Mouse (Mus musculus) midbrain, postnatal 0 days (tissue): Measurements from ENCODE around the gene Idh3a. TPM values are rescaled to one million over a fixed set of nuclear protein-coding genes. Genes with fewer than 3 reads are reported as not detected.
A peak's percentile ranks its signal among the peaks of the same experiment; 100 is the strongest.

ENCODE experiments used
- ATAC-seq: fragments of 200-750 bp; cut with Nextera tagmentation; 2 replicates; pipeline ENCODE4 v1.8.0; 2017; ENCODE audit warnings: moderate number of reproducible peaks, mild to moderate bottlenecking, moderate TSS enrichment, moderate library complexity; ENCODE audit not compliant: low FRiP score
- DNase-seq: peaks from one replicate; pipeline ENCODE4 v3.0.0-alpha.2; 2015; ENCODE audit warnings: low spot score
- H3K27ac ChIP-seq: fragments of 300-500 bp; sonication (generic); 2 replicates; pipeline ENCODE4 v1.5.1; 2014; ENCODE audit warnings: low read depth, mild to moderate bottlenecking, low read length, mixed read lengths
- H3K27me3 ChIP-seq: fragments of 300-500 bp; sonication (generic); 2 replicates; pipeline ENCODE4 v1.6.1; 2014; ENCODE audit warnings: low read length, control low read depth, mixed read lengths; ENCODE audit not compliant: insufficient read depth
- H3K36me3 ChIP-seq: fragments of 300-500 bp; sonication (generic); 2 replicates; pipeline ENCODE4 v1.6.1; 2014; ENCODE audit warnings: low read length, control low read depth, mixed read lengths; ENCODE audit not compliant: insufficient read depth
- H3K4me1 ChIP-seq: fragments of 300-500 bp; sonication (generic); 2 replicates; pipeline ENCODE4 v1.6.1; 2014; ENCODE audit warnings: mild to moderate bottlenecking, control low read depth, antibody characterized with exemption, low read length, mixed read lengths; ENCODE audit not compliant: insufficient read depth
- H3K4me2 ChIP-seq: fragments of 300-500 bp; sonication (generic); 2 replicates; pipeline ENCODE4 v1.6.1; 2014; ENCODE audit warnings: low read depth, mild to moderate bottlenecking, low read length, mixed read lengths; ENCODE audit not compliant: poor library complexity, severe bottlenecking
- H3K4me3 ChIP-seq: fragments of 300-500 bp; sonication (generic); 2 replicates; pipeline ENCODE4 v1.5.1; 2014; ENCODE audit warnings: low read depth, mild to moderate bottlenecking, low read length, moderate library complexity
- H3K9ac ChIP-seq: fragments of 300-500 bp; sonication (generic); replicated peaks from 2 replicates; pipeline ENCODE4 v1.6.1; 2014; ENCODE audit warnings: mild to moderate bottlenecking, low read length, moderate library complexity, mixed read lengths; ENCODE audit not compliant: poor library complexity, severe bottlenecking
- H3K9me3 ChIP-seq: fragments of 300-500 bp; sonication (generic); 2 replicates; pipeline ENCODE4 v1.6.1; 2016; ENCODE audit warnings: low read length, control low read depth
- CTCF ChIP-seq: IDR thresholded peaks from 2 replicates; pipeline ENCODE4 v1.5.1; 2016; ENCODE audit warnings: antibody characterized with exemption, mild to moderate bottlenecking
- WGBS: fragments of 180-500 bp; shearing (Covaris S2); extraction: QIAGEN DNeasy Blood & Tissue Kit; methylation state at CpG from one replicate; pipeline ENCODE4 v1.1.7; 2014; 5-methylcytosine and 5-hydroxymethylcytosine counted together
- polyA plus RNA-seq: library from polyadenylated mRNA; unstranded; fragments of >200 nt; fragmentation: Nextera tagmentation; extraction: Ambion mirVana; gene quantifications from 2 replicates; pipeline ENCODE4 v1.2.1, GENCODE M21; 2015
- total RNA-seq: library from RNA; depleted of rRNA; stranded (reverse); fragments of >200 nt; gene quantifications from 2 replicates; pipeline ENCODE4 v1.2.3, GENCODE M21; 2014; rRNA removed

The Idh3a gene
- total RNA-seq (87.2 and 103 TPM in 2 replicates), polyA plus RNA-seq (184 and 191 TPM in 2 replicates)

GRCm38 (mm10) chr9:54586199-54587061, at the start of gene Idh3a:
Gene Idh3a, plus strand, starts transcription at chr9:54586334.
- peak within 1 kb of the TSS; percentile 86 for H3K9ac ChIP-seq
- no peak for TF ChIP-seq CTCF
- H3K4me2 ChIP-seq = peak within 1 kb of the TSS; percentile 76
- peaks cover 9% of the 10 kb centered on the region; the same call in 1 of the 2 replicates for H3K4me1 ChIP-seq
- H3K36me3 ChIP-seq = peaks cover 5% of the 10 kb centered on the region; the same call in 1 of the 2 replicates
- WGBS = under 1% methylated on average over 68 of the region's 73 CpGs
- H3K27me3 ChIP-seq = no peaks in the 10 kb centered on the region
- peak within 1 kb of the TSS; percentile 73; the same call in 1 of the 2 replicates for H3K27ac ChIP-seq
- no peaks in the 10 kb centered on the region for H3K9me3 ChIP-seq
- H3K4me3 ChIP-seq = peak within 1 kb of the TSS; percentile 91
- ATAC-seq = peak; percentile 99
- peak; percentile 98 for DNase-seq

DNA sequence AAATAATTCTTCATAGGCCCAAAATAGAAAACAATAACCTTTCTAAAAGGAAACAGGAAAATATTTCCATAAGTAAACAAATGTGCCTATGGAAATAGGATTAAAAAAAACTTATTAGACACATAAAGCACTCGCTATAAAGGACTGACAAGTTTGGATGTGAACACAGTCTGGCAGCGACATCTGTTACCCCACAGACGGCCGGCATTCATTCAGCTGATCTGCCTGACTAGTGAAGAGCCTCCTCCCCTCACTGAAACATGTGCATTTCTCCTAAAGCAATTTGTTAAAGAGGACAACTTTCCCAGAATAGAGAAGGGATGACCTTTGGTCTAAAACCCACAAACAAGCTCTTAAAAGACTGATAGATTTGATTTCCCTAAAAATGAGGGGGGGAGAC, 49.1 kb upstream of the Idh3a start:
- no peak for TF ChIP-seq CTCF
- 24% methylated on average over 4 of the region's 4 CpGs for WGBS
- DNase-seq (peak; percentile 57), ATAC-seq (no peak)
- Histone ChIP-seq H3K4me2 (no peak overlapping the region), H3K4me3 (no peak overlapping the region), H3K9ac (no peak overlapping the region), H3K36me3 (no peaks in the 10 kb centered on the region), H3K27me3 (no peaks in the 10 kb centered on the region), H3K4me1 (no peaks in the 10 kb centered on the region), H3K9me3 (no peaks in the 10 kb centered on the region), H3K27ac (no peak overlapping the region)

DNA sequence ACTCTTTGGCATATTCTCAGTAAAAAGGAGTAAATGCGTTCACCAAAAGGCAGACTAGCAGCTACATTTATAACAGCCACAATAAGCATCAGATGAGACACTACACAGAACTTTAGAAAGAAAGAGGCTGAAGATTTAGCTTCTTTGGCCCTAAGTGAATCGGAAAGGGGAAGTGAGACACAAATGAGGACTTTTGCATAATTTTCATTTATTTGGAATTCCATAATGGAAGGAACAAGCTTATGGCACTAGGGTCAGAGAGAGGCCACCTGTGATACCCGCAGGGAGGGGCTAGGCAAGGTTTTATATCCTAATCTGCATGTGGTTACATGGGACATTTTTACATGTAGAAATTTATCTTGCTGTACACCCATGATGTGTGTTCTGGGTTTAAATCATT, 48.7 kb upstream of the Idh3a start:
- no peak overlapping the region for H3K9ac ChIP-seq

GRCm38 (mm10) chr9:54538244-54538643, 47.9 kb upstream of the Idh3a start:
- WGBS = 93% methylated on average over 3 of the region's 3 CpGs
- TF ChIP-seq CTCF = no peak

More for the DNA sequence above, 48.7 kb upstream of the Idh3a start:
- H3K27ac ChIP-seq = no peak overlapping the region
- DNase-seq = no peak
- H3K4me2 ChIP-seq = no peak overlapping the region
- no peaks in the 10 kb centered on the region for H3K36me3 ChIP-seq
- no peak overlapping the region for H3K4me3 ChIP-seq
- 76% methylated on average over 3 of the region's 3 CpGs for WGBS
- H3K27me3 ChIP-seq = no peaks in the 10 kb centered on the region
- no peaks in the 10 kb centered on the region for H3K4me1 ChIP-seq
- no peak for TF ChIP-seq CTCF
- no peak for ATAC-seq
- no peaks in the 10 kb centered on the region for H3K9me3 ChIP-seq

DNA sequence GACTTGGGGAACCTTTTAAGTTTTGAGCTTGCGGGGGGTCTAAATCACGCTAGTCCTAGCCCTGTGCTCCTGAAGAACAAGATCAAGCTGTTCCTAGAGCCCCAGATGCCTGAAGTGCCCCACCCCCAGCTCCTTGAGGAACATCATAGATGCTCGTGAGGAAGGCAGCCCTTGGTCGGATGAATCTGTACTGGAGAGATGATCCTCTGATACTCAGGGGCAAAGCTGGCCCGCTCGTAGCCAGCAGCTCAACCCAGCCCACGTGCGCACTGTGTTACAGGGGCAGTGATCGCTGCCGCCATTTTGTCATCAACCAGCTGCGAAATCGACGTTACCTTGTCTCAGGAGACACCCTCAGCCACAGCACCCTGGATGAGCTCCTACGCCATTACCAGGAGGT, 47.5 kb upstream of the Idh3a start, which contains the start of gene Sh2d7:
Sh2d7 (plus strand) TSS at position 301 of the 400 bp plus-strand sequence.
- H3K9ac ChIP-seq = no peak within 1 kb of the TSS
- H3K4me1 ChIP-seq = no peaks in the 10 kb centered on the region
- peaks cover 3% of the 10 kb centered on the region; the same call in 1 of the 2 replicates for H3K36me3 ChIP-seq
- H3K27ac ChIP-seq = no peak within 1 kb of the TSS
- no peak for ATAC-seq
- no peak for DNase-seq
- no peak within 1 kb of the TSS for H3K4me2 ChIP-seq
- H3K4me3 ChIP-seq = no peak within 1 kb of the TSS
- 97% methylated on average over 14 of the region's 14 CpGs for WGBS
- no peaks in the 10 kb centered on the region for H3K9me3 ChIP-seq
- no peaks in the 10 kb centered on the region for H3K27me3 ChIP-seq
- TF ChIP-seq CTCF = no peak

More at GRCm38 (mm10) chr9:54538244-54538643, 47.9 kb upstream of the Idh3a start:
- Histone ChIP-seq H3K4me2 (no peak overlapping the region), H3K4me3 (no peak overlapping the region), H3K9me3 (no peaks in the 10 kb centered on the region), H3K36me3 (peaks cover 3% of the 10 kb centered on the region; the same call in 1 of the 2 replicates), H3K27ac (no peak overlapping the region), H3K4me1 (no peaks in the 10 kb centered on the region), H3K27me3 (no peaks in the 10 kb centered on the region), H3K9ac (no peak overlapping the region)
- no peak for DNase-seq
- ATAC-seq = no peak

GRCm38 (mm10) chr9:54540801-54541200, 45.3 kb upstream of the Idh3a start:
- 63% methylated on average over 5 of the region's 5 CpGs for WGBS
- Histone ChIP-seq H3K27me3 (no peaks in the 10 kb centered on the region), H3K4me1 (no peaks in the 10 kb centered on the region), H3K9ac (no peak overlapping the region), H3K36me3 (peaks cover 18% of the 10 kb centered on the region), H3K9me3 (no peaks in the 10 kb centered on the region), H3K4me2 (no peak overlapping the region), H3K27ac (no peak overlapping the region), H3K4me3 (no peak overlapping the region)
- TF ChIP-seq CTCF = no peak
- DNase-seq = no peak
- ATAC-seq = no peak
